Mouse (Mus musculus): ENCODE measurements at regions not wholly inside any gene's neighbourhood (a gene's known extent, or its start where the extent isn't known, plus 50 kb on each side); places are given as distances from the start of the nearest gene placed in this dataset.

DNA sequence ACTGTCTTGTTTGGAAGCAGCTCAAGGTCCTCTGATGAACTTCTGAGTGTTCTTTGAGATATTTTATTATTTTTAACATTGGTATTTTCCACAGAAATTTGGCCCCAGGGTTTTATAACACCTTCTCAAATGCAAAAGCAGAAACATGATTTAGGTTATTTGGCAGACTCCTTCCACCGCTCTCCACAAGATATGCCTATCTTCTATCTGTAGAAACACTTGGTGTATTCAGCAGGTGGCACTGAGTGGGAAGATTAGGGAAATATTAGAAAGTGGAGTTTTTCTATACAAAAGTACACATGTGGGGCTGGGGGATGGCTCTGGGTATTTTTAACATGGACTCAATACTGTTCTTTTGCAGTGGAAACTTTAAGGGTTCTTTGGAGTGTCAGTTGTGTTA is 475.3 kb downstream of the Dach1 start:
- intact Hi-C loops (cut with DNase I), result no loop called here
- no peak for DNase-seq

DNA sequence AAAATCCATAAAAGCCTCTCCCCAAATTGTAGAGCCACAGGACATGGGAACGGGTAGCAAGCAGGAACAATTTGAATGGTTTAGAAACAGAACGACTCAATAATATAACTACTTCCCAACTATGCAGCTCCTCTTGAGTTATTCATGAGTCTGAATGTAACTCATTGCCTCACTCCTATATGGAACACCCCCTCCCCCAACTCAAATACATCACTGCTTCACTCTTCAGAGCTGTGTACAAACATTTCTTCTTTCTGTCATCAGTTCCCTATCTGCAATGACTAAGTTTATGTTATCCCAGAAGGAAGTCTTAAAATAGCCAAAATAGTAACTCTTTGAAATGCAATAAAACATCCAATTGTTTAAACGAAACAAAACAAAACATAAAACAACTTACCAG is 484.9 kb downstream of the Dach1 start:
- intact Hi-C loops (cut with DNase I), result no loop called here
- DNase-seq, result no peak

DNA sequence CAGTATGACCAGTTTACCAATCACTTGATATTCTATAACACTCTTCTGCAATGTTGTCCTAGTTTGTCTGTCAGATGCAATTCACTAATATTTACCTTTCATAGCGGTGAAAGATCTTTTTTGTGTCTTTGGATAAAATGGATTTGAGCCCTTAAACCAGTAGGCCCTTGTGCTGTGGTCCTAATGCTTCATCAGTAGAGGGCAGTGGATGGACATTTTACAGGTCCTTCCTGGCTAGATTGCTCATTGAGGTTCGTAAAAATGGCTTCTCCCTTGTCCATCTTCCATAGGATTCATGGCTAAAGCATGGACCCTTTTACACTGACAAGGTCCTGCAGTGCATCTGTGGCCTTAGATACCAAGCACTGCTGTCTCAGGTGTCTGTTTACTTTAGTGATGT is 501.8 kb downstream of the Dach1 start:
- peak in 1 of 2 experiments; percentile 2 for DNase-seq
- intact Hi-C loops (cut with DNase I), result loop anchor here (2.0 kb wide), 1 partner anchor 513 kb away; no protein-coding TSS in a partner anchor

DNA sequence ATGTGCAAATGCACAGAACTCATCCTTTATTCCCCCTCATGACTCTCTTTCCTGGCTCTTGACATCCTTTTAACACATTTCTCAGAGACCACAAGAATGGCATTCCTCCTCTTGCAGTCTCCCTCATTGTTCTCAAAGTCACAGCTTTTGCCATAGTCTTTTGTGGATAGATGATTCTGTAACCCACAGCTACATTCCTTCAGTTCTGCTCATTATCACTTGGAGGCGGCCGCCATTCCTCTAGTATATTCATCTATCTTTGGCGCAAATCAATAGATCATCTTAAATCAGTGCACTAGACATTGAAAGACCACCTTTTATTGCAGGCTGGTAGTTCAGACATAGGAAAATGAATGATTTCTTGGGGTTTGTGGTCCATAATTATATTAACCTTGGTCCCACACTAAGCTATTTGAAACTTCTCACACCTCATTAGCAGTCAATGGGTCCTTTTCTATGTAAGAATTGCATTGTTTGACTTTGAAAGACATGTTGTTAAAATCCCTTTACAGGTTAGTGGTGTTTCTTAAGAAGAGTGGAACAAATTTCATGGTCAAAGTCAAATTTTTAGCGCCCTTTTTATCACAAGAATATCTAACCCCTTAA is 531.3 kb downstream of the Dach1 start:
- intact Hi-C loops (cut with DNase I), result no loop called here
- no peak for DNase-seq

DNA sequence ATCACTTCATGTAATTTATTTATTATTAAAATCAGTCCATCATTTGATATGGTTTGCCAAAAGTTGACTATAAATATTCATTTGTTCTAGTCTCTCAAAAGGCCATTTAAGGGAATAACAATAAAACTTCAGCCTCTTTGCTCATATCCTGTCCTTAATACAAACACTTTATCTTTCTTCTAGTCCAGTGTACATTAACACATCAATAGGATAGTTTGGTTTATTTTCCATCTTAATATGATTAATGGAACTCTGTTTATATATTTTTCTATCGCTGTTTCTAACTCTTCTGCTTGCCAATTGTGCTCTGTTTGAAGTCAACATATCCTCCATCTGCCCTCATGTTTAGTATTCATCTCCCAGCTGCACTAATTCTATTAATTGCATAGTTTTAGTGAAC is 558.1 kb downstream of the Dach1 start:
- no peak for DNase-seq
- intact Hi-C loops (cut with DNase I), result no loop called here

DNA sequence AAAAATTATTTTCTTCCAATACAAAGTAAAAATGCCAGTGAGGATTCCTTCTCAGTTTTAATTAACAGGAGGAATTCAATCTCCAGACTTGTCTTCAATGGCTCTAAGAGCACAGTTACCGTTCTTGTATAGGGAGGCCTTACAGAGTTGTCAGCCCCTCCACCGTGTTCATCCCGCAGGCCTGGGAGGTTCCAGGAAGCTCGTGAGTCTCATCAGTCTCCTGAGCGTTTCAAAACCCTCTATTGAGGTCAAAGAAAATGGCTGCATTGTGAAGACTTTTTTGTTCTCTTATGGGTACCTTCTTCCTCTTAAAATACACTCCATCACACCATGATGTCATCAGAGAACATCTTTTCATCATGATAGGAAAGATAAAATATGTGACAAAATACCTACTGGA is 572.9 kb downstream of the Dach1 start:
- no peak for DNase-seq
- intact Hi-C loops (cut with DNase I), result no loop called here

DNA sequence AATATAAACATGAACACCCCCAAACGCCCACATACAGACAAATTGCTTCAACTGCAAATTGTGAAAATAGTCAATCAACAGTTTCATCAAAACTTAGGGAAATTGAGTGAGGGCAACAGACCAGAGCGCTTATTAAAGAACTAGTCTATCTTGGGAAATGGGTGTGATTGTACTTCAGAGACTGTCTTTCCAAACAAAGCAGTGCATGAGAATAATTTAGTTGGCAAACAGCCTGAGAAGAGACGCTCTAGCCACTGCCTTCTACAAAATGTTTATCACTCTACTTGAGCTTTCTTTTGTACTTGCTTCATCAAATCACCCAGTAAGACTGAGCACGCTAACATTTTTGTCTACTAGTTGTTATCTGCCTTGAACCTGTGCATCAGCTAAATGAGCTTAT is 581.0 kb downstream of the Dach1 start:
- DNase-seq, result no peak
- intact Hi-C loops (cut with DNase I), result loop anchor here (5.0 kb wide), 1 partner anchor 224 kb away; no protein-coding TSS in a partner anchor

DNA sequence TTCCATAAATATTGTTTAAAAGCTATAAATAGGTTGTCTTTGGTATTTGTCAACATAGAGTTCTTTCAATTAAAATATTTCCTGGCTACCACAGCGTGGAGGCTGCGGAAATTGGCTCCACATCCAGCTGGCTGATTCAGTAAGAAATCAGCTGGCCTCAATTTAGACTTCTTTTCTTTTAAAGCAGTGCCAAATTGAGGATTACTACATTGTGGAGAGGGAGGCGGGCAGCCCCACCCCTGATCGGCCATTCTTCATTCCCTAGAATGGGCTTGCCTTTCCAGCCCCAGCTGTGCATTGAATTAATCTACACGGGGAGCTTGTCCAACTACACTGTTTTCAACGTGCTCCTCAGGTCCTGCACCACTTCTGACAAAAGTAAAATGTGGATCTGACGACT is 581.4 kb downstream of the Dach1 start:
- peak; percentile 23 to 41 for DNase-seq

DNA sequence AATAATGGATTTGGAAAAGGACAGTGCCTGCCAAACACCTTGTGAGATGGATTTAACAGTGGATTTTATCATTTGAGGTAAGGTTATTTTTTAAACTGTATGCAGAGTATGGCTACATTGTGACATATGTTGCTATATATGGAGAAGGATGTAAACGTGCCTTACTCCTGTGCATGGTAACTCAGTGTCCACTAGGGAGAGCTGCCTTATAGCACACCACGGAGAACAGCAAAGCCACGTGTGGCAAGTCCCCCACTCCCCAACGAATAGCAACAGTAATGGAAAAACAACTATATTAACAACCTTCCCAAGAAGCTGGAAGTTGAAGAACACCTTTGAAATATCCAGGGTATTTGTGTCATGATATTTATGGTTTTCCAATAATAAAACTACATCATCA is 582.6 kb downstream of the Dach1 start:
- DNase-seq, result no peak
- intact Hi-C loops (cut with DNase I), result loop anchor here (5.0 kb wide), 1 partner anchor 225 kb away; no protein-coding TSS in a partner anchor

More for the DNA sequence above, 581.4 kb downstream of the Dach1 start:
- intact Hi-C loops (cut with DNase I), result loop anchor here (5.0 kb wide), 1 partner anchor 224 kb away; no protein-coding TSS in a partner anchor

DNA sequence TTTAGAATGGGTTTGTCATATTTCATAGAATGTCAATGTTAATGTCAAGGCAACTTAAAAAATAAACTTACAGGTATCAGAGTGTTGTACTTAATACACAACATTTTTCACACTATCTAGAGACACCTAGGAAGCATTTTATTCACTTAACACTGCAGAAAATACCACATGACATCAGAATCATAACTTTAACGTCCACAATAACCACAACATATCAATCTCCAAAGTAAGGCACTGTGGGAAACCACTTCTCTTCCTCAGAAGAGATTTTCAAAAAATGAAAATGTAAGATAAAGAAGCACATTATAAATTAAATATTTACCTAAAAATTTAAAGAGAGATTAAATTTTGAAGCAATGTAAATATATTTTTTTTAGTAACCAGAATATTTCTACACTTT is 599.3 kb downstream of the Dach1 start:
- intact Hi-C loops (cut with DNase I), result no loop called here
- DNase-seq, result no peak

DNA sequence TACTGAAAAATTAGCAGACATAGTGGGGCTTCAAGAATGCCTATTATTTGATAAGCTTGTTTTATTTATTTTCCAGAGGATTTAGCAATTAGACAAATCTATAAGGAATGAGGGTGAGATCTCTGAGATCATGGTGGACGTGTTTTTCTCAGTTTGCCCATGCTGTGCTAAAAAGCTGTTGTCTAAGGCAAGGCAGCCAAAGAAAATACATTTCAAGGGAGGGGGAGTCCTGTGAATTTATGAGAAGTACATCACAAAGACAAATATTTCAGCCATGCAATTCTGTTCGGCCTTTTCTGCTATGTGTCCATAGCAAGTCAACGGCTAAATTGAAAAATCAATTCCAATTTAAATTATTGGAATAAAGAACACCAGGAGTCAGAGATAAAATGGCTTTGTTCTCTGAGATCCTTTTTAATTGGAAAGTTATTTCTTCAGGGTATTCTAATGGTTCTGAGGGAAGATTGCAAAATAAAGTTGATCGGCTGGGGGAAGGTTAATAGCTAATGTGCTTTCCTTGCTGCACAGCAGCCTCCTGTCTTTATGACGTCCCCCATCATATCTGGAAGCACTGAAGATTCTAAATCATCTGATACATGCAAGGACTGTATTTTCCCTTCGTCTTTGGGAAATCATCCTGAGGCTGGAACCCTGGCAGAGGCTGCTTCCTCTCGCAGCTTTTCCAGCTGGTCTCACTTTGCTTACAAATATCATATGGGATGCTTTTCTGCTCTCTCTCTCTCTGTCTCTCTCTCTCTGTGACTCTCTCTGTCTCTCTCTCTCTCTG is 609.3 kb downstream of the Dach1 start:
- intact Hi-C loops (cut with DNase I), result no loop called here
- DNase-seq, result no peak

DNA sequence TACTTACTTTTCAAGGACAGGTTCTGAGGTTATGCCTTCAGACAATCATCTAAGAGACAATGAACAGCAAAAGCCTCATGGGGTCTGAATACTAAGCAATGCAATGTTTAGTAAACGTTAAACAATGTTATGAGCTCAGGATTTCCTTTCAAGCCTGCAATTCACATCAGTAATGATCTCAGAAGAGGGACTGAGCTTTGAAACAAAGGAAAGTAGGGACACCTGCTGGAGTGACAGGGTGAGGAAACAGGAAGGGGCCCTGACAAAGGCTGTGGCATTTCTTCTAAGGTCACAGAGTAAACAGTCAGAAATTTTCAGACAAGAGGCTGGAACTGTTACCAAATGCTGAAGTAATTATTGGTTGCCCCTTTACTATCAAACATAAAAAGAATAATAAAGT is 610.0 kb downstream of the Dach1 start:
- intact Hi-C loops (cut with DNase I), result loop anchor here (1.0 to 10.0 kb wide), 5 partner anchors 43 to 1465 kb away; no protein-coding TSS in a partner anchor
- DNase-seq, result peak; percentile 39 to 49

DNA sequence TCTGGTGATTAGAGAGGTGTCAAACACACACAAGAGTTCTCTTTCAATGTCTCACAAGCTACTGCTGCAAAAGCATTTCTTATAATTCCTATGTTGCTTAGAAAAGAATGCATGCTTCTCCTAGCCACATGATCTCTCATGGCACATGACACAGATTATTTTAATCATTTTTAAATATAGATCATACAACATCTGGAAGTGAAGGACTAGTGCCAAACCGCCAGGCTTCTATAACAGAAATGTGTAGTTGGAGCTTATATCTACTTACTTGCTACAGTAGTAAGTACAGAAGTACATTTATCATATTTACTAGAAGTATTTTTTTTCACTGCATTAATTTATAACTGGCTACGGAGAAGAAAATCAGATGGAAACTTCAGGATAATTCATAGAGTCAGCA is 611.3 kb downstream of the Dach1 start:
- no peak for DNase-seq
- intact Hi-C loops (cut with DNase I), result loop anchor here (5.0 to 10.0 kb wide), 4 partner anchors 44 to 1467 kb away; no protein-coding TSS in a partner anchor

DNA sequence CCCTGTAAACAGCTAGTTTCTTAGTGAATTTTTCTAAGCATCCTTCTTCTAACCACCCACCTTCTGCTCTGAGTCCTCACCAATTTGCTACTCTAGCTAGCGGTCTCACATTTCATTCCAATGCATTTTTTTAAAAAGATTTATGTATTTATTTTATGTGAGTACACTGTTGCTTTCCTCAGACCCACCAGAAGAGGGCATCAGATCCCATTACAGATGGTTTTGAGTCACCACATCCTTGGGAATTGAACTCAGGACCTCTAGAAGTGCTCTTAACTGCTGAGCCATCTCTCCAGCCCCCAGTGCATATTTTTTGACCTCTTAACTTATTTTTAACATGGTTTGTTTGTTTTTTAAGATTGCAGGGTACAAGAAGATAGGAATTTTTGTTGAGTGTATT is 611.7 kb downstream of the Dach1 start:
- intact Hi-C loops (cut with DNase I), result loop anchor here (5.0 to 10.0 kb wide), 4 partner anchors 44 to 1467 kb away; no protein-coding TSS in a partner anchor
- no peak for DNase-seq

DNA sequence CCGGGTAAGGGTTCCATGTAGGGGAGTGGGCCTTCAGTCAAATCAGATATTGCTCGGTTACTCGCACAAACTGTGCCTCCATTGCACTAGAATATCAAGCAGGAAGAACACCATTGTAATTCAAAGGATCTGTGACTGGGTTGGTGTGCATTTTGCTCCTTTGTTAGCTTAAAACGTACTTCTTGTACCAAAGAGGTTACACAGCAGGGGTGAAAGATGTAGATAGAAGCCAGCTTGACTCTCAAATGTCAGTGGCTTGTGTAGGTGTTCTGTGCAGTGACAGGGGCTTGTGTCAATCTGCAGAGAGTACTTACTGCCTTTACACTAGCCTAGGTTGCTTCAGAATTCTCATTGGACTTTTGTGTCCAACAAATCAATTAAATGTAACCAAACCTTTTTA is 623.3 kb downstream of the Dach1 start:
- DNase-seq, result no peak
- intact Hi-C loops (cut with DNase I), result no loop called here

DNA sequence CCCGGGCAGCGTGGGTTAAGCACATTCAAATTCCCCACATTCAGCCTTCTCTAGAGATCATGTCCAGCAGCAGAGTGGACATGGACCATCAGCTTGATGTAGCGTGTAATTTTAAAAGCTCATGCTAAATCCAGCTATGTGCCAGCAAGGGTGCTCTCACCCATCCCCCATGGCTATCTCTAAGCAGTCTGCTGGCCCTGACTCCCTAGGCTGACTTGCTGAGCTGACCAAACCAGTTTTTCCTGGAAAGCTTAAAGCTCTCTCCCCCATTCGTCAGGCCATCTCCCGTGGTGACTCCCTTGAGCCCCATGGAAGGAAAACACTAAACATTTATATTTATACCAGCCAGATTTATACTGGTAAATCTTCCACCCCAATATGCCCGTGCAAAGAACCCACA is 625.3 kb downstream of the Dach1 start:
- DNase-seq, result no peak
- intact Hi-C loops (cut with DNase I), result no loop called here

DNA sequence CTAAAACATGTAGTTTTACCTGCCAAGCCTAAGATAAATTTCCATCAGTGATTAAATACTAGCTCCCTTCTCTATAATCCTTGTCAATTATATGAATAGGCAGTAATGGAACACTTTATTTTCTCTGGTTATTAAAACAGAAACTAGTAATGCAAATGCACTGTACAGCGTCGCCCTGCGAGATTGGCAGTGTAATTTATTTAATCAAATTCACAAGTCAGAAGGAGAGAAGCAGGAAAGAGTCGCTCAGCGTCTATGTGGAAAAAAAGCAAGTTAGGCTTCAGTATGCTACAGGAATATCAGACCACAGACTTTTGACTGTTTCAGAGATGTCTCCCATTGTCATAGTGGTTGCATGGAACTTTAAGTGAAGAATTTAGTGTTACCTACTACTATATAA is 632.6 kb downstream of the Dach1 start:
- DNase-seq, result no peak
- intact Hi-C loops (cut with DNase I), result no loop called here

DNA sequence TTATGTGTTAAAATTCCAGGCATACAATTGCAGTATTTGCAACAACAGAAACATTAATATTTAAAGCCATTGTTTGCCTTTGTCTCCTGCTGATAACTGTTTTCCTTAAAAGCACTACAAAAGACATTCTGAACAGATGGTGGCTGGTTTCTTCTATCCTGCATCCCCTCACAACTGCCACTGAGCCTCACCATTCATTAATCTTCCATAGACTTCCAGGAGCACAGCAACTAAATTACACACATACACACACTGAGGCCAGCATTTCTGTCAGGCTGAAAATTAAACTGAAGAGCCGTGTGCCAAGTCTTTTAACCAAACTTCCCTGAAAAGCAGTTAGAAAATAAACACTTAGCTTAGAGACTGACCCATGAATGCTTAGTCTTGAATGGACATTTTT is 658.2 kb downstream of the Dach1 start:
- DNase-seq, result no peak
- intact Hi-C loops (cut with DNase I), result no loop called here

DNA sequence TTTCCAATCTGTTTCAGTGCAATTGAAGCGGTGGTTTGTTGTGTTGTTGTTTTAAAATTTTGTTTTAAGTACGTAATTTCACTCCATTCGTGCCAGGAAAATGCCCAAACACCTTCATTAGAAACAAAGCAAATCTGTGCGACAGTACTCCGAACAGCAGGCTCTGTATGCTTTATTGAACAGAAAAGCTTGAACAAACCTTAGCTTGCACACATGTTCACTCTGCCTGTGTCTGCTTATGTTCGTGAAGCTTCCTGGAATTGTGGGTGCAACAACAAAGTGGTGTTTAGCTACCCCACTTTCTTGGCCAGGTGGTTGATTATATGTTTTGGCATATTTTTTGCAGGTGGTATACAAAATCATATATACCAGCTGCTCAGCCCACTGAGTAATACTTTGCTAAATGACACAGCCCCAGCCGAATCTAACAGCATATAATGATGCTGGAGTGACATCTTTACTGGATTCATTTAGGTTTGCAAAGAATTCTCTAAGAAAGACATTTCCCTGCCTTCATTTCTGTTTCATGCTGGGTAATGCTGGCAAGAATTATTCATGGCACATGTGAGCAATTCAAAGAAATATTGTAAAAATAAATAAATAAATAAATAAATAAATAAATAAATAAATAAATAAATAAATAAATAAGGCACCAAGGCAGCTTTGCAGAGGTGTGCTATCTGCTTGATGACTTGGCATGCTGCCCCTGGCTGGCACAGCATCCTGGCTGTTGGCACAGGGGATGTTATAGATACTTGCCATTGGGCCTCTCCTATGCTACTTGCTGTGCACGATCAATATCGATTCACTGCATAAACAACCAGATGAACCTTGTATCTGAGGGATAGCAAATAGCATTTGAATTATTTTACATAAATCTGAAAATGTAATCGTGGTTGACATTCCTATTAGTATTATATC is 679.9 kb downstream of the Dach1 start:
- intact Hi-C loops (cut with DNase I), result no loop called here

DNA sequence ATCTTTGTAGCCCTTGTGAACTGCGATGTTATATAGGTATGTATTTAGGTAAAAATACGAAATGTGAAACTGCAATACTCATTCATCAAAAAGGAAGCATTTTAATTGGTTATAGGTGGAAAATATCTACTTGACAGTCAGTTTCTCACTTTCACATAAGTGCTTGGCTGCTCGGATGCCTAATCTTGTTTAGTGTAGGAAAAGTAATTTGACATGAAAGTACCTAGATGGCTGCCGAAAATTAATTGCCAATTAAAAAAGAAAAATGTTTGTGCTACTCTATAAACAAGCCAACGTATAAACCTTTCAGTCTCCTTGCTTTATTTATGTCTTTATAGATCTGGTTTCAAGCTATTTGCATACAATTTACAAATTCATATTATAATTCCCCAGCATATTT is 691.3 kb downstream of the Dach1 start:
- intact Hi-C loops (cut with DNase I), result no loop called here
- DNase-seq, result no peak

More for the DNA sequence above, 679.9 kb downstream of the Dach1 start:
- DNase-seq, result no peak
